Mouse (Mus musculus) limb, embryonic 14.5 days (tissue): ENCODE data around the gene Tnfaip8l1. TPM values are rescaled to one million over a fixed set of nuclear protein-coding genes. Genes with fewer than 3 reads are reported as not detected.

Experiments used
- ATAC-seq: fragments of 200-750 bp; cut with Nextera tagmentation; 2 replicates; pipeline ENCODE4 v1.8.0; 2017; ENCODE audit warnings: low read depth, moderate number of reproducible peaks, moderate TSS enrichment; ENCODE audit not compliant: low FRiP score
- DNase-seq: peaks from one replicate; pipeline ENCODE4 v3.0.0-alpha.2; 2015; ENCODE audit warnings: low spot score
- H3K27ac ChIP-seq: fragments of 300-500 bp; sonication (generic); replicated peaks from 2 replicates; pipeline ENCODE4 v1.5.1; 2014; ENCODE audit warnings: low read depth, mild to moderate bottlenecking, low read length, moderate library complexity, mixed read lengths
- H3K27me3 ChIP-seq: fragments of 300-500 bp; sonication (generic); 2 replicates; pipeline ENCODE4 v1.6.1; 2014; ENCODE audit warnings: low read length, mixed read lengths; ENCODE audit not compliant: control insufficient read depth, insufficient read depth
- H3K36me3 ChIP-seq: fragments of 300-500 bp; sonication (generic); 2 replicates; pipeline ENCODE4 v1.6.1; 2014; ENCODE audit warnings: mild to moderate bottlenecking, low read length, moderate library complexity, mixed read lengths; ENCODE audit not compliant: control insufficient read depth, insufficient read depth
- H3K4me1 ChIP-seq: fragments of 300-500 bp; sonication (generic); 2 replicates; pipeline ENCODE4 v1.6.1; 2014; ENCODE audit warnings: antibody characterized with exemption, low read length, mixed read lengths; ENCODE audit not compliant: control insufficient read depth, insufficient read depth
- H3K4me2 ChIP-seq: fragments of 300-500 bp; sonication (generic); replicated peaks from 2 replicates; pipeline ENCODE4 v1.6.1; 2014; ENCODE audit warnings: low read depth, mild to moderate bottlenecking, low read length, moderate library complexity; ENCODE audit not compliant: severe bottlenecking
- H3K4me3 ChIP-seq: fragments of 300-500 bp; sonication (generic); replicated peaks from 2 replicates; pipeline ENCODE4 v1.5.1; 2014; ENCODE audit warnings: low read length
- H3K9ac ChIP-seq: fragments of 300-500 bp; sonication (generic); 2 replicates; pipeline ENCODE4 v1.6.1; 2014; ENCODE audit warnings: mild to moderate bottlenecking, low read depth, low read length, moderate library complexity; ENCODE audit not compliant: severe bottlenecking
- H3K9me3 ChIP-seq: fragments of 300-500 bp; sonication (generic); 2 replicates; pipeline ENCODE4 v1.6.1; 2016; ENCODE audit warnings: low read length; ENCODE audit not compliant: control insufficient read depth
- POLR2A ChIP-seq: fragments of 200-500 bp; IDR thresholded peaks from 2 replicates; pipeline ENCODE4 v1.8.0; 2012; ENCODE audit warnings: inconsistent platforms, mild to moderate bottlenecking, moderate library complexity, borderline replicate concordance; ENCODE audit not compliant: insufficient read depth, insufficient read length; ENCODE audit errors: extremely low read depth
- WGBS: fragments of 180-500 bp; shearing (Covaris S2); extraction: QIAGEN DNeasy Blood & Tissue Kit; methylation state at CpG from one replicate; pipeline ENCODE4 v1.1.7; 2014; 5-methylcytosine and 5-hydroxymethylcytosine counted together
- polyA plus RNA-seq, 2 experiments: library from polyadenylated mRNA; depleted of rRNA in 1 of 2; stranded (reverse) in 1 of 2; unstranded in 1 of 2; fragments of >200 nt; fragmentation: Nextera tagmentation in 1 of 2; extraction: Ambion mirVana in 1 of 2; gene quantifications; 2 replicates each; pipeline versions ENCODE4 v1.2.1 to v1.2.3; 2012 to 2014

Tnfaip8l1 gene
- polyA plus RNA-seq, 2 experiments: 9.3 to 11.6 TPM

DNA sequence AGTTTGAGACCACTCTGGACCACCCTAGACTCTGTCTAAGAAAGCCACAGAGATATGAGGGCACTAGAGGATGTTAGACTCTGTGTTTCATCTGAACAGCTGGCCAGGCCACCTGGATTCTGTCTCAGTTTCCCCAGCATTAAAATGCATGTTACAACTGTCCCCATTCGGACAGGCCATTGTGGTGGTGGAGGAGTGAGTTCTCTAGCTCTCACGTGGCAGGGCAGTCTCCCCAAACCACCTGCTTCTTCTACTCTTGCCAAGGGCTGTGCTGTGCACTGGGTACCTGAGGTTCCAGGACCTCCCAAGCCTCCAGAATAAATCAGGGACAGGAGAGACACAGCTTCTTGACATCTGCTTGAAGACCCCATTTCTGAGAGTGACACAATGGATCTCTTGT, 12.4 kb upstream of the Tnfaip8l1 start:
- H3K9ac ChIP-seq: no peak overlapping the region
- DNase-seq (no peak), ATAC-seq (no peak)
- WGBS: 40% methylated on average over 2 of the region's 2 CpGs
- H3K4me3 ChIP-seq: no peak overlapping the region
- no peak overlapping the region for H3K27ac ChIP-seq
- H3K4me1 ChIP-seq: peaks cover 3% of the 10 kb centered on the region; the same call in 1 of the 2 replicates
- H3K4me2 ChIP-seq: no peak overlapping the region
- no peaks in the 10 kb centered on the region for H3K9me3 ChIP-seq
- no peaks in the 10 kb centered on the region for H3K36me3 ChIP-seq
- H3K27me3 ChIP-seq: peaks cover 48% of the 10 kb centered on the region
- TF ChIP-seq POLR2A: no peak

DNA sequence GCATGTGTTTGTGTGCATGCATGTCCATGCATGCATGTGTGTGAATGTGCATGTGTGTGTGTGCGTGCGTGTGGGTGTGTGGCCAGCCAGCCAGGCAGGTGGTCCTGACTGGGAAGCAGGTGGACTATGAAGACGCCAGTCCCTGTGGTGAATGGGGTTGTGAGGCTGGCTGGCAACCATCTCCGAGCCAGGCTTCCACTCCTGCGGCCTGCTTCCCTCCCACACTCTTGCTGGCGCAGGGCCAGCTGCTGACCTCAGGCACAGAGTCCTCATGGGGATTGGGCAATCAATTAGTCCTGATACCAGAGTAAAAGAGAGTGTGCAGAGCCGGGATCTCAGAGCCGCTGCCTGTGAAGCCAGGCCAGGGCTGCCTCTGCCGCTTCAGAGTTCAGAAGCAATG, 8.6 kb upstream of the Tnfaip8l1 start:
- Histone ChIP-seq H3K9me3 (no peaks in the 10 kb centered on the region), H3K4me1 (peaks cover 3% of the 10 kb centered on the region; the same call in 1 of the 2 replicates), H3K9ac (no peak overlapping the region), H3K4me3 (no peak overlapping the region), H3K27ac (no peak overlapping the region), H3K36me3 (no peaks in the 10 kb centered on the region), H3K27me3 (peaks cover 19% of the 10 kb centered on the region), H3K4me2 (no peak overlapping the region)
- DNase-seq: peak; percentile 38
- TF ChIP-seq POLR2A: no peak
- WGBS: 37% methylated on average over 9 of the region's 9 CpGs
- 0 out of 2 replicates have a peak, but pooled peaks have one; percentile 5 for ATAC-seq

GRCm38 (mm10) chr17:56159729-56160128, 2.5 kb upstream of the Tnfaip8l1 start:
- H3K27me3 ChIP-seq: no peaks in the 10 kb centered on the region
- peaks cover 7% of the 10 kb centered on the region; the same call in 1 of the 2 replicates for H3K4me1 ChIP-seq
- no peak overlapping the region for H3K9ac ChIP-seq
- DNase-seq (peak; percentile 51), ATAC-seq (peak; percentile 11; the same call in 1 of the 2 replicates)
- H3K27ac ChIP-seq: no peak overlapping the region
- no peaks in the 10 kb centered on the region for H3K9me3 ChIP-seq
- under 1% methylated on average over 9 of the region's 9 CpGs for WGBS
- no peak overlapping the region for H3K4me3 ChIP-seq
- no peak overlapping the region for H3K4me2 ChIP-seq
- TF ChIP-seq POLR2A: no peak
- no peaks in the 10 kb centered on the region for H3K36me3 ChIP-seq

DNA sequence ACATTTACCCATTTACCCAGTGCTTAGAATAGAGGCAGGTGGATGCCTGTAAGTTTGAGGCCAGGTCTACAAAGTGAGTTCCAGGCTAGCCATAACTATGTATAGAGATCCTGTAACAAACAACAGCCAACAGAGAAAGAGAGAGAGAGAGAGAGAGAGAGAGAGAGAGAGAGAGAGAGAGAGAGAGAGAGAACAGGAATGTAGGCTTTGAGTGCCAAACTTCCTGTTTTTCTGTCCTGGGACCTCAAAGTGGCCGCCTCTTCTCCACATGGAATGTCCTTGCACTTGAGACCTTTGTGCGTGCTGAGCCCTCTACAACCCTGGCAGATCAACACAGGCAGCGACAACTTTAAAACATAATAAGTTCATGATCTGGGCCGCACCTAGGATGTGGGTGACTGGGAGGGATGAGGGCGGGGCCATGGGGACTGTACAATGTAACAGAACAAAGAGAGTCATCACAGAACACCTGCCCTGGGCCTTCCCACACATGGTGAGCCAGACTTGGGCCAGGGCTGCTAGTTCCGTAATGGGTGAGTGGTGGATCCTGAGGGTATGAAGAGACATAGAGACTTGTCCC, 1.3 kb downstream of the Tnfaip8l1 start:
- no peaks in the 10 kb centered on the region for H3K27me3 ChIP-seq
- DNase-seq: no peak
- 0 out of 2 replicates have a peak overlapping the region, but pooled peaks have one; percentile 43 for H3K4me3 ChIP-seq
- no peak for TF ChIP-seq POLR2A
- H3K4me1 ChIP-seq: peaks cover 7% of the 10 kb centered on the region; the same call in 1 of the 2 replicates
- H3K4me2 ChIP-seq: peak overlapping the region; percentile 73; the same call in 1 of the 2 replicates
- H3K27ac ChIP-seq: no peak overlapping the region
- no peak overlapping the region for H3K9ac ChIP-seq
- no peak for ATAC-seq
- H3K36me3 ChIP-seq: no peaks in the 10 kb centered on the region
- H3K9me3 ChIP-seq: no peaks in the 10 kb centered on the region
- WGBS: 76% methylated on average over 6 of the region's 6 CpGs

DNA sequence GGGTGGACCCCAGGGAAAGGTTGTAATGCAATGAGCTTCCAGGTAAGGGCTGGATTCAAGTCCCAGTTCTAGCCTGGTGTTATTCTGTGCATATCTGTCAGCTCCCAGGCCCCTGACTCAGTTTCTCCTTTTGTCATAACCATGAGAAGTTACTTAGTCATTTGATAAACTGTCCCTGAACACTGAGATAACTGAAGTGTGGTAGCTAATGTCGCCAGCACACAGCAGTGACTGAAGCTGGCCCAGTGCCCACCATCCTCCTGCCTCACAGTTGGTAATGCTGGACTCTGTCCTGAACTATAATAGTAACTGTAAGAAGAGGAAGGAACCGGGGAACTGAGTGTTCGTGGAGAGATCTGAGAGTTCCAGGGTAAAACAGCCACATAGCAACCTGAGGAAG, 2.2 kb downstream of the Tnfaip8l1 start:
- Histone ChIP-seq H3K27ac (no peak overlapping the region), H3K4me1 (peaks cover 7% of the 10 kb centered on the region; the same call in 1 of the 2 replicates), H3K27me3 (no peaks in the 10 kb centered on the region), H3K4me2 (no peak overlapping the region), H3K4me3 (no peak overlapping the region), H3K36me3 (no peaks in the 10 kb centered on the region), H3K9me3 (no peaks in the 10 kb centered on the region), H3K9ac (no peak overlapping the region)
- ATAC-seq (no peak), DNase-seq (no peak)
- WGBS: 72% methylated on average over 3 of the region's 3 CpGs
- TF ChIP-seq POLR2A: no peak
